Mouse (Mus musculus) spleen, adult 18-20 months (tissue): Measurements from ENCODE around the gene Gria1.

Source experiments
- DNase-seq, 2 experiments: peaks; one replicate each; pipeline ENCODE4 v3.0.0; 2022; ENCODE audit warnings: mixed read lengths in 2 of 2

The Gria1 gene

GRCm38 (mm10) chr11:57306116-57306515, 294.9 kb downstream of the Gria1 start:
- no peak for DNase-seq

DNA sequence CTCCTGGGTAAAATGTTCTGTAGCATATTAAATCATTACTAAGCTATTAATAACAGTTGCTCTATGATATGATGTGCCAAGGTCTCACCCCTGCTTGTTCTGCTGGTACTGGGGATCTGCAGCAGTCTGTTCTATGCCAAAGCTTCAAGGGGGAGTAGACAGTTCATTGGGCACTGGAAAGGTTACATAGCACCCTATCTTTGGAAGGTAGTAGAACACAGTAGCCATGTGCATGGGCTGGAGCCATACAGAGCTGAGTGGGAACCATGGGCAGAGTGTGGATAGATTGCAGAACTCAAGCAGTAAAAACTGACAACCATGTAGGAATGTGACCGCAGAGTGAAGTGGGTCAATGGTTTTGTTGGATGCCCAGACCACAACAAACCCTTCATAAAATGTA, 295.7 kb downstream of the Gria1 start:
- DNase-seq = no peak

- DNase-seq = no peak
Measured at GRCm38 (mm10) chr11:57317063-57317462, 305.9 kb downstream of the Gria1 start.

GRCm38 (mm10) chr11:57317478-57317877, 306.3 kb downstream of the Gria1 start:
- no peak for DNase-seq

- DNase-seq = no peak
Measured at GRCm38 (mm10) chr11:57319374-57319773, 308.2 kb downstream of the Gria1 start.

GRCm38 (mm10) chr11:57324099-57324498, 312.9 kb downstream of the Gria1 start:
- DNase-seq = no peak
